Mouse (Mus musculus) stomach, postnatal 0 days (tissue): ENCODE results near the gene Chst3. TPM values are rescaled to one million over a fixed set of nuclear protein-coding genes. Genes with fewer than 3 reads are reported as not detected.

Source experiments
- ATAC-seq: fragments of 200-750 bp; cut with Nextera tagmentation; 2 replicates; pipeline ENCODE4 v1.8.0; 2017; ENCODE audit not compliant: low FRiP score, low TSS enrichment
- DNase-seq: peaks from one replicate; pipeline ENCODE4 v3.0.0-alpha.2; 2016; ENCODE audit warnings: low spot score
- H3K27ac ChIP-seq: fragments of 300-500 bp; sonication (generic); replicated peaks from 2 replicates; pipeline ENCODE4 v1.5.1; 2014; ENCODE audit warnings: mild to moderate bottlenecking, control low read depth
- H3K27me3 ChIP-seq: fragments of 300-500 bp; sonication (generic); 2 replicates; pipeline ENCODE4 v1.6.1; 2014; ENCODE audit warnings: low read length; ENCODE audit not compliant: control insufficient read depth, insufficient read depth
- H3K36me3 ChIP-seq: fragments of 300-500 bp; sonication (generic); 2 replicates; pipeline ENCODE4 v1.6.1; 2014; ENCODE audit warnings: low read length, mixed read lengths; ENCODE audit not compliant: control insufficient read depth, insufficient read depth
- H3K4me1 ChIP-seq: fragments of 300-500 bp; sonication (generic); replicated peaks from 2 replicates; pipeline ENCODE4 v1.6.1; 2014; ENCODE audit warnings: antibody characterized with exemption; ENCODE audit not compliant: control insufficient read depth, insufficient read depth
- H3K4me2 ChIP-seq: fragments of 300-500 bp; sonication (generic); replicated peaks from 2 replicates; pipeline ENCODE4 v1.6.1; 2014; ENCODE audit warnings: low read depth, mild to moderate bottlenecking, control low read depth, moderate library complexity
- H3K4me3 ChIP-seq: fragments of 300-500 bp; sonication (generic); 2 replicates; pipeline ENCODE4 v1.5.1; 2014; ENCODE audit warnings: low read depth, low read length, control low read depth
- H3K9ac ChIP-seq: fragments of 300-500 bp; sonication (generic); 2 replicates; pipeline ENCODE4 v1.6.1; 2014; ENCODE audit warnings: mild to moderate bottlenecking, low read length, control low read depth, mixed read lengths
- H3K9me3 ChIP-seq: fragments of 300-500 bp; sonication (generic); 2 replicates; pipeline ENCODE4 v1.6.1; 2016; ENCODE audit warnings: low read length; ENCODE audit not compliant: control insufficient read depth
- CTCF ChIP-seq: IDR thresholded peaks from 2 replicates; pipeline ENCODE4 v1.5.1; 2016; ENCODE audit warnings: antibody characterized with exemption, low read depth, mild to moderate bottlenecking, moderate library complexity
- EP300 ChIP-seq: optimal IDR thresholded peaks from 2 replicates; pipeline ENCODE3; 2016; ENCODE audit warnings: antibody characterized with exemption
- WGBS: fragments of 180-500 bp; shearing (Covaris S2); extraction: QIAGEN DNeasy Blood & Tissue Kit; methylation state at CpG from one replicate; pipeline ENCODE4 v1.1.7; 2014; 5-methylcytosine and 5-hydroxymethylcytosine counted together
- polyA plus RNA-seq: library from polyadenylated mRNA; unstranded; fragments of >200 nt; fragmentation: Nextera tagmentation; extraction: Ambion mirVana; gene quantifications from 2 replicates; pipeline ENCODE4 v1.2.1, GENCODE M21; 2015

The Chst3 gene
- polyA plus RNA-seq, 1 experiment from 2014 or later = 1.1 TPM

DNA sequence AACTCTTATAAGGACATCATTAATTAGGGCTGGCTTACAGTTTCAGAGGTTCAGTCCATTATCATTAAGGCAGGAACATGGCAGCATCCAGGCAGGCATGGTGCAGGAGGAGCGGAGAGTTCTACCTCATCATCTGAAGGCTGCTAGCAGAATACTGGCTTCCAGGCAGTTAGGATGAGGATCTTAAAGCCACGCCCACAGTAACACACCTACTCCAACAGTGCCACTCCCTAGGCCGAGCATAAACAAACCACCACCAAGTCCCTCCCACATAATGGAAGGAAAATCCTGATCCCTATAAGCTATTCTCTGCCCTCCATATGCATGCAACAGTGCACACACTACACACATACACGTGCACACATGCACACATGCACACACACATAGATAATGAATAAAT is 46.8 kb downstream of the Chst3 start:
- no peak for TF ChIP-seq EP300
- no peak for TF ChIP-seq CTCF
- Histone ChIP-seq H3K4me2 (no peak overlapping the region), H3K36me3 (no peaks in the 10 kb centered on the region), H3K9ac (no peak overlapping the region), H3K27me3 (no peaks in the 10 kb centered on the region), H3K27ac (no peak overlapping the region), H3K4me3 (no peak overlapping the region), H3K9me3 (no peaks in the 10 kb centered on the region), H3K4me1 (no peaks in the 10 kb centered on the region)
- 82% methylated on average over 4 of the region's 4 CpGs for WGBS
- DNase-seq (no peak), ATAC-seq (no peak)

- DNase-seq (no peak), ATAC-seq (no peak)
- H3K9ac ChIP-seq = no peak overlapping the region
- TF ChIP-seq EP300 = no peak
- TF ChIP-seq CTCF = no peak
- no peaks in the 10 kb centered on the region for H3K4me1 ChIP-seq
- WGBS = 94% methylated on average over 5 of the region's 5 CpGs
- no peaks in the 10 kb centered on the region for H3K9me3 ChIP-seq
- H3K36me3 ChIP-seq = no peaks in the 10 kb centered on the region
- no peaks in the 10 kb centered on the region for H3K27me3 ChIP-seq
- no peak overlapping the region for H3K27ac ChIP-seq
- no peak overlapping the region for H3K4me3 ChIP-seq
- no peak overlapping the region for H3K4me2 ChIP-seq
These were observed 47.7 kb downstream of the Chst3 start for GRCm38 (mm10) chr10:60171368-60171767.

GRCm38 (mm10) chr10:60170326-60171089 is 48.6 kb downstream of the Chst3 start:
- TF ChIP-seq EP300 (no peak), CTCF (no peak)
- no peak for ATAC-seq
- Histone ChIP-seq H3K36me3 (no peaks in the 10 kb centered on the region), H3K4me2 (no peak overlapping the region), H3K4me1 (no peaks in the 10 kb centered on the region), H3K27ac (no peak overlapping the region), H3K9me3 (no peaks in the 10 kb centered on the region), H3K27me3 (no peaks in the 10 kb centered on the region), H3K9ac (no peak overlapping the region), H3K4me3 (no peak overlapping the region)
- no peak for DNase-seq
- WGBS = 78% methylated on average over 10 of the region's 10 CpGs

DNA sequence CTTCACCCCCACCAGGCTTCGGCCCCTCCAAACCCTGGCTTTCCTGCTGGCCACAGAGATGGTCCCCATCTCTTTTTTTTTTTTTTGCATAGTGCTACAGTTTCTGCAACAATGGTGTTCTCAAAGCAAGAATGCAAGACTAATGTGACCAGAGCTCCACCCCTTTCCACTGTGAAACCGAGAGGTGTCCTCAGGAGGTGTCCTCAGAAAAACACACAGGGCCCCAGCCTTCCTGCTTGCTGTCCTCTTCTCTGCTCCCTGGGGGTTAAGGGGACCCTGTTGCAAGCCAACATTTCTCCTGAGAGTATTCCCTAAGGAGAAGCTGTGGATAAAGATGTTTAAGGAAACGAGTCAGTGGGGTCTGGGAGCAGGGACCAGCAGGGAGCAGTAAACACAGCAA is 50.1 kb downstream of the Chst3 start:
- Histone ChIP-seq H3K27me3 (no peaks in the 10 kb centered on the region), H3K4me3 (no peak overlapping the region), H3K36me3 (no peaks in the 10 kb centered on the region), H3K4me1 (no peaks in the 10 kb centered on the region), H3K9ac (no peak overlapping the region), H3K9me3 (no peaks in the 10 kb centered on the region), H3K4me2 (no peak overlapping the region), H3K27ac (no peak overlapping the region)
- ATAC-seq (no peak), DNase-seq (no peak)
- TF ChIP-seq EP300 (no peak), CTCF (no peak)
- 61% methylated on average over 3 of the region's 3 CpGs for WGBS

DNA sequence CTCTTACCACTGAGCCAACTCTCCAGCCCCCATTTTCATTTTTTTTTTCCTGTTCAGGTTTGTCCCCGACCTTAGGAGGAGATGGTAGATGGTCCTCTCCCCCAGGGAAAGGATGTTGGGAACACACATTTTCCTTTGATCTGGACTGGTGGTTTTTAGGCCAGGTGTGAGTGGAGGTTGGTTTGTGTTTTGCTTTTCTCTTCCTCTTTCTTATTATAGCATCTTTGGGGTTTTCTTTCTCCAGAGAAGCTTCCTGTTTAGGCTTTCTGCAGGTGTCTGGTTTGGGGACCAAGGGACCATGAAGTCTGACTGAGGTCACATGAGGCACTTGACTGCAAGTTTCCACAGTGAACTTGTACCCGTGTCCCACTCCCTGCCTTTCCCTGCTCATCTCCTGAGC is 50.8 kb downstream of the Chst3 start:
- TF ChIP-seq EP300 (no peak), CTCF (no peak)
- Histone ChIP-seq H3K27ac (no peak overlapping the region), H3K4me1 (no peaks in the 10 kb centered on the region), H3K9me3 (no peaks in the 10 kb centered on the region), H3K27me3 (no peaks in the 10 kb centered on the region), H3K36me3 (no peaks in the 10 kb centered on the region), H3K9ac (no peak overlapping the region), H3K4me2 (no peak overlapping the region), H3K4me3 (no peak overlapping the region)
- DNase-seq = no peak
- WGBS = 67% methylated on average over 2 of the region's 2 CpGs
- ATAC-seq = no peak

GRCm38 (mm10) chr10:60166068-60166467 is 53.0 kb downstream of the Chst3 start:
- WGBS = 45% methylated on average over 3 of the region's 3 CpGs
- H3K9ac ChIP-seq = no peak overlapping the region
- H3K27me3 ChIP-seq = no peaks in the 10 kb centered on the region
- DNase-seq (no peak), ATAC-seq (no peak)
- H3K4me2 ChIP-seq = no peak overlapping the region
- H3K27ac ChIP-seq = no peak overlapping the region
- no peak overlapping the region for H3K4me3 ChIP-seq
- no peaks in the 10 kb centered on the region for H3K36me3 ChIP-seq
- no peak for TF ChIP-seq CTCF
- TF ChIP-seq EP300 = no peak
- no peaks in the 10 kb centered on the region for H3K4me1 ChIP-seq
- H3K9me3 ChIP-seq = no peaks in the 10 kb centered on the region
